In genomic region chr12:17882117-17883116, GRCm38 (mm10) we compare ENCODE assay signal across 8 mouse cellular contexts.
DNase-seq lines count a peak whose midpoint lies in the region; ATAC-seq and TF ChIP-seq lines count a peak whose summit lies in the region.
"Not testable (repeated sequence)": the region's sequence is repeated elsewhere in the genome, so short reads cannot be mapped to it uniquely, and the experiment has no call there.

No protein-coding gene starts in this region.

- not testable (repeated sequence) for H3K27me3 ChIP-seq in hindbrain, embryonic 15.5 days; liver, postnatal 0 days (ENCODE audit: insufficient read depth, low read length); neural tube, embryonic 11.5 days (ENCODE audit: control insufficient read depth, insufficient read depth, low read length); stomach, postnatal 0 days (ENCODE audit: control insufficient read depth, insufficient read depth, low read length)

- H3K4me3 ChIP-seq in ES-E14 (ENCODE audit: insufficient read depth in 1 of 2, low read depth in 1 of 2, low read length in 2 of 2, poor library complexity in 1 of 2, severe bottlenecking in 1 of 2): peak overlapping the region; percentile 95 to 96
- H3K4me3 ChIP-seq in hindbrain, embryonic 15.5 days: peak overlapping the region; percentile 74
- peak overlapping the region; percentile 80 for H3K4me3 ChIP-seq in liver, postnatal 0 days (ENCODE audit: low read depth, low read length)
- peak overlapping the region; percentile 51 for H3K4me3 ChIP-seq in neural tube, embryonic 11.5 days (ENCODE audit: low read depth, low read length)
- peak overlapping the region; percentile 84 for H3K4me3 ChIP-seq in stomach, postnatal 0 days (ENCODE audit: low read depth, low read length)

- peak overlapping the region; percentile 65 for H3K4me2 ChIP-seq in hindbrain, embryonic 15.5 days
- H3K4me2 ChIP-seq in liver, postnatal 0 days (ENCODE audit: low read depth, low read length): peak overlapping the region; percentile 69
- peak overlapping the region; percentile 24 for H3K4me2 ChIP-seq in neural tube, embryonic 11.5 days (ENCODE audit: low read depth)
- H3K4me2 ChIP-seq in stomach, postnatal 0 days (replicated peaks; ENCODE audit: low read depth): peak overlapping the region; percentile 58

- not testable (repeated sequence) for TF ChIP-seq CTCF in liver, postnatal 0 days (IDR thresholded peaks at IDR 0.05; ENCODE audit: low read depth); stomach, postnatal 0 days (IDR thresholded peaks at IDR 0.05; ENCODE audit: low read depth)

- not testable (repeated sequence) for H3K36me3 ChIP-seq in ES-E14 (ENCODE audit: control insufficient read depth, insufficient read depth, low read length, poor library complexity, severe bottlenecking); hindbrain, embryonic 15.5 days; liver, postnatal 0 days (replicated peaks; ENCODE audit: insufficient read depth, low read length); neural tube, embryonic 11.5 days (ENCODE audit: control insufficient read depth, insufficient read depth, low read length); stomach, postnatal 0 days (ENCODE audit: control insufficient read depth, insufficient read depth, low read length)

- not testable (repeated sequence) for DNase-seq in ES-E14 (ENCODE audit: low read depth, low spot score); liver, postnatal 0 days
- peak; percentile 12 for DNase-seq in embryo, embryonic 10.5 days (ENCODE audit: low spot score)
- peak; percentile 6 for DNase-seq in gastrocnemius, postnatal 10 days
- peak; percentile 30 for DNase-seq in layer of hippocampus, postnatal 10 days (ENCODE audit: low spot score in 2 of 2)
- DNase-seq in neural tube, embryonic 11.5 days (ENCODE audit: low spot score): peak; percentile 38
- DNase-seq in stomach, postnatal 0 days (ENCODE audit: low spot score): peak; percentile 22

- H3K9me3 ChIP-seq in ES-E14 (ENCODE audit: control insufficient read depth, insufficient read depth, low read depth, low read length); hindbrain, embryonic 15.5 days; liver, postnatal 0 days (ENCODE audit: low read length); neural tube, embryonic 11.5 days (ENCODE audit: control insufficient read depth, low read length); stomach, postnatal 0 days (ENCODE audit: control insufficient read depth, low read length): not testable (repeated sequence)

- ATAC-seq in hindbrain, embryonic 15.5 days (ENCODE audit: low FRiP score, low read depth); liver, postnatal 0 days; stomach, postnatal 0 days (ENCODE audit: low FRiP score, low TSS enrichment): not testable (repeated sequence)
- peak; percentile 41; the same call in 1 of the 2 replicates for ATAC-seq in neural tube, embryonic 11.5 days (ENCODE audit: insufficient read depth, low FRiP score, low TSS enrichment)

- not testable (repeated sequence) for H3K4me1 ChIP-seq in ES-E14 (ENCODE audit: control insufficient read depth in 2 of 2, insufficient read depth in 2 of 2, low read length in 2 of 2, poor library complexity in 1 of 2); hindbrain, embryonic 15.5 days (replicated peaks); liver, postnatal 0 days (ENCODE audit: insufficient read depth); neural tube, embryonic 11.5 days (ENCODE audit: control insufficient read depth, insufficient read depth, low read length); stomach, postnatal 0 days (replicated peaks; ENCODE audit: control insufficient read depth, insufficient read depth)

- H3K27ac ChIP-seq in ES-E14 (ENCODE audit: insufficient read depth, low read depth, low read length, poor library complexity, severe bottlenecking): not testable (repeated sequence)
- peak overlapping the region; percentile 84 for H3K27ac ChIP-seq in hindbrain, embryonic 15.5 days (replicated peaks)
- peak overlapping the region; percentile 92 for H3K27ac ChIP-seq in liver, postnatal 0 days (ENCODE audit: low read depth)
- peak overlapping the region; percentile 55 for H3K27ac ChIP-seq in neural tube, embryonic 11.5 days (ENCODE audit: low read depth, low read length)
- peak overlapping the region; percentile 90 for H3K27ac ChIP-seq in stomach, postnatal 0 days (replicated peaks)

- in situ Hi-C loops in ES-E14 (cut with MboI; ENCODE audit: low sequenced_read_pairs in 2 of 2, unreplicated experiment in 2 of 2): not testable (repeated sequence)

- peak overlapping the region; percentile 88 for H3K9ac ChIP-seq in ES-E14 (ENCODE audit: insufficient read depth, low read depth, low read length, poor library complexity, severe bottlenecking)
- H3K9ac ChIP-seq in hindbrain, embryonic 15.5 days: peak overlapping the region; percentile 74
- H3K9ac ChIP-seq in liver, postnatal 0 days (replicated peaks): peak overlapping the region; percentile 73
- peak overlapping the region; percentile 86 for H3K9ac ChIP-seq in neural tube, embryonic 11.5 days (ENCODE audit: low read length)
- H3K9ac ChIP-seq in stomach, postnatal 0 days (ENCODE audit: low read length): peak overlapping the region; percentile 83

- not testable (repeated sequence) for TF ChIP-seq EP300 in liver, postnatal 0 days (IDR thresholded peaks at IDR 0.05; ENCODE audit: low read depth); stomach, postnatal 0 days (optimal IDR thresholded peaks at IDR 0.05)

- 1% methylated on average over 65 of the region's 65 CpGs for WGBS in hindbrain, embryonic 15.5 days
- 3% methylated on average over 58 of the region's 65 CpGs for WGBS in liver, postnatal 0 days (ENCODE audit: insufficient replicate concordance)
- 2% methylated on average over 60 of the region's 65 CpGs for WGBS in neural tube, embryonic 11.5 days
- WGBS in stomach, postnatal 0 days: under 1% methylated on average over 52 of the region's 65 CpGs
